Mouse (Mus musculus) C2C12 (cell line): Measurements from ENCODE around the gene Dcbld2.

Experiments
- CEBPB ChIP-seq: IDR thresholded peaks from one replicate; pipeline ENCODE4 v1.6.1; 2011; ENCODE audit warnings: low read depth, mild to moderate bottlenecking, control low read depth, moderate library complexity
- CTCF ChIP-seq: IDR thresholded peaks from one replicate; pipeline ENCODE4 v1.5.1; 2011; ENCODE audit not compliant: control insufficient read depth, insufficient read depth, insufficient read length
- FOSL1 ChIP-seq: IDR thresholded peaks from one replicate; pipeline ENCODE4 v1.8.0; 2011; ENCODE audit warnings: mild to moderate bottlenecking, low read length; ENCODE audit not compliant: poor library complexity, insufficient read depth, severe bottlenecking
- MAX ChIP-seq: IDR thresholded peaks from one replicate; pipeline ENCODE4 v1.6.1; 2011; ENCODE audit warnings: mild to moderate bottlenecking, control low read depth
- MYOD1 ChIP-seq: IDR thresholded peaks from one replicate; pipeline ENCODE4 v1.6.1; 2011; ENCODE audit warnings: low read depth; ENCODE audit not compliant: control insufficient read depth, insufficient read length
- MYOG ChIP-seq: IDR thresholded peaks from one replicate; pipeline ENCODE4 v1.6.1; 2011; ENCODE audit not compliant: control insufficient read depth, insufficient read length; ENCODE audit errors: extremely low read depth
- USF1 ChIP-seq: IDR thresholded peaks from one replicate; pipeline ENCODE4 v1.6.1; 2011; ENCODE audit warnings: low read depth, mild to moderate bottlenecking, control low read depth, moderate library complexity

DNA sequence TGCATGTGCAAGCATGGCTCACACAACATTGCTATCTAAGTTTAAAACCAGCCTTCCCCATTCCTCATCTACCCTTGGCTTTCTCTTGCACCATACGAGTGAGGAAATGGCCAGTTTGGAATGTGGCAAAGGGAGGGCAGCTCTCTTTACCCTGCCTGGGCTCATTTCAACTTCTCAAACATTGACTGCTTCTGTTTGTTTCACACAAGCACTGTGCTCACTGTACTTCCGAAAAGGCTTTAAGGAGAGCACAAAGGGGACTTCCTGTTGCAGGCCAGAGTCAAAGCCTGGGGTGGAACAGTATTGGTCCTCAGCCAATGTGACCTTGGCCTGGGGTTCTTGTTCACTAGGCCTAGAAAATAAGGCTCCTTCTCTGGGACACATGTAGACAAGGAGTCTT is 68.1 kb downstream of the Dcbld2 start:
- no peak for TF ChIP-seq CTCF
- no peak for TF ChIP-seq MYOD1
- no peak for TF ChIP-seq MYOG
- TF ChIP-seq USF1 = no peak
- TF ChIP-seq MAX = no peak
- TF ChIP-seq CEBPB = no peak
- TF ChIP-seq FOSL1 = no peak
